Mouse (Mus musculus): ENCODE data around the gene Lipc. TPM values are rescaled to one million over a fixed set of nuclear protein-coding genes. Genes with fewer than 3 reads are reported as not detected.

Gene Lipc
- total and polyA plus RNA-seq, 3 experiments = 0.11 TPM; not detected in 2

DNA sequence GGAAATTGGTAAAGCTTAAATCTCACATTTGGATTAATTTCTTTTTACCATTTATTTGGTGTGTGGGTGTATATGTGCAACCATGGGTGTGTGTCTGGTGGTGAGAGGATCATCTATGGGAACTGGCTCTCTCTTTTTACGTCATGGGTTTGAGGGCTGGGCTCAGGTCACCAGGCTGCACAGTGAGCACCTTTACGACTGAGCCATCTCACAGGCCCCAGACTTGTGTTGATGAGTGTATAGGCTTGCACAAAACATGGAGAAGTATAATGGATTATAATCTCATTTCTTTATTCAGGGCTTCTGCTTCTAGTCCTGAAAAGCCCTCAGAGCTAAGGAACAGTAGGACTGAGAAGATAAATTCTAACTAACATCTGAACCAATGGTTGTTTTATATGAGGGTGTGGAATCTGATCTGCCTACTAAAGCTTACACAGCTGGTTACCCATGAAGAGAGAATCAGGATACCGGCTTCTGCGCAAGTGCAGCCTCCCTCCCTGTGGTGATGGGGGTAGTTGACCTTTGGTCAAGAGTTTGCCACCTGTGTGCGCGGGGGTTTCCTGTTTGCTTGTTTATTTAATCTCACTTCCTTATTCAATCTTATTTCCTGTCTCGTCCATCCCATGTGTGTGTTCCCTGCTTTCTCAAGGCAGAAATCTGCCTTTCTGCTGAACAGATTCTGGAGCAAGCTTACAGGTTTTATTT lies 122.1 kb downstream of the Lipc start:
- no peak for ATAC-seq (ENCODE audit: extremely low read depth, insufficient number of reproducible peaks, low FRiP score, poor library complexity, severe bottlenecking)
- no peak for DNase-seq (ENCODE audit: low spot score)
- no peaks in the 10 kb centered on the region for H3K9me3 ChIP-seq (replicated peaks)
- peaks cover 46% of the 10 kb centered on the region for H3K4me1 ChIP-seq (ENCODE audit: insufficient read depth, low read depth, low read length)
- no peaks in the 10 kb centered on the region for H3K27me3 ChIP-seq (ENCODE audit: insufficient read depth, low read length)
- no peak overlapping the region for H3K4me3 ChIP-seq (ENCODE audit: low read depth, low read length)
- TF ChIP-seq POLR2AphosphoS5 (IDR thresholded peaks at IDR 0.05; ENCODE audit: insufficient replicate concordance, low read depth, low read length) (no peak), GATA1 (IDR thresholded peaks at IDR 0.05; ENCODE audit: borderline replicate concordance, low read length) (no peak), TAL1 (conservative IDR thresholded peaks at IDR 0.05; ENCODE audit: low read depth, low read length) (no peak), GATA2 (IDR thresholded peaks at IDR 0.05; ENCODE audit: borderline replicate concordance, low read depth, low read length) (no peak), CTCF (IDR thresholded peaks at IDR 0.05; ENCODE audit: low read depth, low read length) (no peak)
- H3K36me3 ChIP-seq (replicated peaks) = no peaks in the 10 kb centered on the region

DNA sequence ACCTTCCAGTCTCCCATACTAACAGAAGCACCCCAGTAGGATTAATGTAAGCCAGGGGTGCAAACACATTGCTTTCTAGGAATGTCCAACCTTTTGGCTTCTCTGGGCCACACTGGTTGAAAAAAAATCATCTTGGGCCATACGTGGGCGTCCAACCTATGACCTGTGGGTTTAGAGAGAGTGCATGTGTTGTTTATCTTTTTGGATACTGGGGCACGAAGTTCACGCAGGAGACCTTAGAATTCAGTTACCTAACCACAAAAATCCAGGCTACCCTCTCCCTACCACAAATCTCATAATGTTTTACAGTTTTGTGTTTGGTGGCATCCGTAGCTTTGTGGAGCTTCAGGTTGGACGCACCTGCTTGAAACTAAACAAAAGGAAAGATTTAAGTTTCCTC lies 124.1 kb downstream of the Lipc start:
- H3K4me3 ChIP-seq (ENCODE audit: low read depth, low read length) = no peak overlapping the region
- no peak for TF ChIP-seq GATA2 (IDR thresholded peaks at IDR 0.05; ENCODE audit: borderline replicate concordance, low read depth, low read length)
- TF ChIP-seq GATA1 (IDR thresholded peaks at IDR 0.05; ENCODE audit: borderline replicate concordance, low read length) = no peak
- no peak for TF ChIP-seq TAL1 (conservative IDR thresholded peaks at IDR 0.05; ENCODE audit: low read depth, low read length)
- no peak for TF ChIP-seq POLR2AphosphoS5 (IDR thresholded peaks at IDR 0.05; ENCODE audit: insufficient replicate concordance, low read depth, low read length)
- TF ChIP-seq CTCF (IDR thresholded peaks at IDR 0.05; ENCODE audit: low read depth, low read length) = no peak
- ATAC-seq (ENCODE audit: extremely low read depth, insufficient number of reproducible peaks, low FRiP score, poor library complexity, severe bottlenecking) = no peak
- H3K4me1 ChIP-seq (ENCODE audit: insufficient read depth, low read depth, low read length) = peaks cover 26% of the 10 kb centered on the region; the same call in 1 of the 2 replicates
- no peaks in the 10 kb centered on the region for H3K9me3 ChIP-seq (replicated peaks)
- no peaks in the 10 kb centered on the region for H3K36me3 ChIP-seq (replicated peaks)
- DNase-seq (ENCODE audit: low spot score) = no peak
- H3K27me3 ChIP-seq (ENCODE audit: insufficient read depth, low read length) = no peaks in the 10 kb centered on the region

DNA sequence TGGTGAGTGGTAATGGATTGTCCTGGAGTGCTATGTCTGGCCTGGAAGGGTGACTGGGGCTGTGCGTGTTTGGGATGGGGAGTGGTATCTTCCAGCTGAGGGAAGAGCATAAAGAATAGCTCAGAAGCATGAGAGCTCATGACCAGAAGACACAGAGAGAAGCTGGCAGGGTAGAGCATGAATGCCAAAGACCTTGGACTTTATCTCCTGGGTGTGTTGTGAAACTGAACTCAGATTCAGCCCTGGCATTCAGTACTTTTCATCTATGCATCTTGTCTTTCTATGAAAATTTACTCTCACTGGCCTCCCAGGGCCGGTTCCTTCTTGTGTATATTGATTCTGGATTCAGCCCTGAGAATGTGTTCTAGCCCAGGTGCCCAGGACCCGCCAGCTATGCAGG lies 127.9 kb downstream of the Lipc start:
- Histone ChIP-seq H3K27me3 (ENCODE audit: insufficient read depth, low read length) (no peaks in the 10 kb centered on the region), H3K9me3 (replicated peaks) (no peaks in the 10 kb centered on the region), H3K4me3 (ENCODE audit: low read depth, low read length) (no peak overlapping the region), H3K36me3 (replicated peaks) (no peaks in the 10 kb centered on the region), H3K4me1 (ENCODE audit: insufficient read depth, low read depth, low read length) (peaks cover 13% of the 10 kb centered on the region; the same call in 1 of the 2 replicates)
- no peak for DNase-seq (ENCODE audit: low spot score)
- ATAC-seq (ENCODE audit: extremely low read depth, insufficient number of reproducible peaks, low FRiP score, poor library complexity, severe bottlenecking) = no peak
- no peak for TF ChIP-seq POLR2AphosphoS5 (IDR thresholded peaks at IDR 0.05; ENCODE audit: insufficient replicate concordance, low read depth, low read length)
- TF ChIP-seq CTCF (IDR thresholded peaks at IDR 0.05; ENCODE audit: low read depth, low read length) = no peak
- no peak for TF ChIP-seq GATA1 (IDR thresholded peaks at IDR 0.05; ENCODE audit: borderline replicate concordance, low read length)
- no peak for TF ChIP-seq GATA2 (IDR thresholded peaks at IDR 0.05; ENCODE audit: borderline replicate concordance, low read depth, low read length)
- no peak for TF ChIP-seq TAL1 (conservative IDR thresholded peaks at IDR 0.05; ENCODE audit: low read depth, low read length)

DNA sequence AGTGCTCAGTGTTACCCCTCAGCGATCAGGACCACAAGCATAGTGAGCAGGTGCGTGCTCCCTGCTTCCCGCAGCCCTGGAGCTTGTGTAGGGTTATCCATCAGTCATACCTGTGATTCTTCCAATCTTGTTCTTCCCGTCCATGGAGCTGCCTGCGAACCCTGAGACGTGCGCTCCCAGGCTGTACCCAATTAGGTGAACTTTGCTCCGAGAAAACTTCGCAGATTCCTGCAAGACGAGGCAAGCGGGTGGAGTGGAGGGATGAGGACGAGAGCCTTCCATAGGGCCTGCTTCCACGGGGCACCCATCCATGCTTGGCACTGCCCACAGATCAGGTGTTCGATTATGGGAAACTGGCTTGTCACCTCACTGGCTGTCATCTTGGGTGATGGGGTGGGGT lies 133.3 kb downstream of the Lipc start:
- Histone ChIP-seq H3K4me3 (ENCODE audit: low read depth, low read length) (no peak overlapping the region), H3K4me1 (ENCODE audit: insufficient read depth, low read depth, low read length) (peaks cover 24% of the 10 kb centered on the region), H3K27me3 (ENCODE audit: insufficient read depth, low read length) (no peaks in the 10 kb centered on the region), H3K36me3 (replicated peaks) (no peaks in the 10 kb centered on the region), H3K9me3 (replicated peaks) (no peaks in the 10 kb centered on the region)
- no peak for DNase-seq (ENCODE audit: low spot score)
- no peak for ATAC-seq (ENCODE audit: extremely low read depth, insufficient number of reproducible peaks, low FRiP score, poor library complexity, severe bottlenecking)
- no peak for TF ChIP-seq TAL1 (conservative IDR thresholded peaks at IDR 0.05; ENCODE audit: low read depth, low read length)
- TF ChIP-seq GATA2 (IDR thresholded peaks at IDR 0.05; ENCODE audit: borderline replicate concordance, low read depth, low read length) = no peak
- TF ChIP-seq GATA1 (IDR thresholded peaks at IDR 0.05; ENCODE audit: borderline replicate concordance, low read length) = no peak
- no peak for TF ChIP-seq POLR2AphosphoS5 (IDR thresholded peaks at IDR 0.05; ENCODE audit: insufficient replicate concordance, low read depth, low read length)
- TF ChIP-seq CTCF (IDR thresholded peaks at IDR 0.05; ENCODE audit: low read depth, low read length) = no peak

DNA sequence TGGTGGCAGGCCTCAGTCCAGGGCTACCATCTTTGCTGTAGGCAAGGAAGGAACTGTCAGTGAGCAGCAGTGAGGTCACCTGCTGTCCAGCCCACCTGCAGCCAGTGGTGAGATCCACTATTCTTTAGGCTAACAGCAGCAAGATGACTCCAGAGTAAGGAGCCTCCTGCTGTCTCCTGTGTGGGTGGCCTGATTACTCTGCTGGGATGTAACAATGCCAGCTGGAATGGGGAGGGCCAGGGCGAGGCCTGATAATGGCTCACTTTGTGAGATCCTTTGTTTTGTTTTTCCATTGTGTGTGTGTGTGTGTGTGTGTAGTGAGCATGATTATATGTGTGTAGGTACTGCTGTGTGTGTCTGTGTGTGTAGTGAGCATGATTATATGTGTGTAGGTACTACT lies 134.6 kb downstream of the Lipc start:
- Histone ChIP-seq H3K27me3 (ENCODE audit: insufficient read depth, low read length) (peaks cover 3% of the 10 kb centered on the region; the same call in 1 of the 2 replicates), H3K9me3 (replicated peaks) (no peaks in the 10 kb centered on the region), H3K4me3 (ENCODE audit: low read depth, low read length) (no peak overlapping the region), H3K36me3 (replicated peaks) (no peaks in the 10 kb centered on the region), H3K4me1 (ENCODE audit: insufficient read depth, low read depth, low read length) (peaks cover 24% of the 10 kb centered on the region)
- TF ChIP-seq GATA1 (IDR thresholded peaks at IDR 0.05; ENCODE audit: borderline replicate concordance, low read length) (no peak), TAL1 (conservative IDR thresholded peaks at IDR 0.05; ENCODE audit: low read depth, low read length) (no peak), POLR2AphosphoS5 (IDR thresholded peaks at IDR 0.05; ENCODE audit: insufficient replicate concordance, low read depth, low read length) (no peak), CTCF (IDR thresholded peaks at IDR 0.05; ENCODE audit: low read depth, low read length) (no peak), GATA2 (IDR thresholded peaks at IDR 0.05; ENCODE audit: borderline replicate concordance, low read depth, low read length) (no peak)
- ATAC-seq (ENCODE audit: extremely low read depth, insufficient number of reproducible peaks, low FRiP score, poor library complexity, severe bottlenecking) = no peak
- DNase-seq (ENCODE audit: low spot score) = no peak

DNA sequence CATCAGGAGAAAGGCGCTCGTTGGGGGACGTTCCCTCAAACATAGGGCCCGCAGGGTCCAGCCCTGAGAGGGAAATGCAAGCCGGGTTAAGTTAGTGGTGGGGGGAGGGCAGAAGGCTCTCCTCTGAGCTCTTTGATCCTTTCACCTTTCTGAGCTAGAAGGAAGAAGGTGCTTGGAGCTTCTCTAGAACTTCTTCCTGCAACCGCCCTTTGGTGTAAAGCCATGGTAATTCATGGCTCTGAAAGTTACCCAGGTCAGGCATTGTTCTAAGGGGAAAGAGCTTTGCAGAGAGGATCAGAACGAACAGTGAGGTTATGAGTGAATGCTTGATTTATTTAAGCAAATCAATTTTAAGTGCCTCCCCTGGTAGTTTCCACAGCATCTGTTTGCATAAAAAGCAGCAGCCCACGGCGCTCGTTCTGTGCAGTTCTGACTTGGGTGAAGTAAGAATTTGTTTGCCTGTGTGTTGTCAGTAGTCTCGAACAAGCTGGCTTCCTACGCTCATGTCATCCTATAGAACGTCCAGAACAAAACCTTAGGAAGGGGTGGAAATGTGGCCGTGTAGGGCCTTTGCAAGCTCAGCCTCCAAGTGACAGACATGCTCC lies 135.2 kb downstream of the Lipc start:
- H3K9me3 ChIP-seq (replicated peaks) = no peaks in the 10 kb centered on the region
- H3K36me3 ChIP-seq (replicated peaks) = no peaks in the 10 kb centered on the region
- no peak for DNase-seq (ENCODE audit: low spot score)
- no peak for TF ChIP-seq GATA1 (IDR thresholded peaks at IDR 0.05; ENCODE audit: borderline replicate concordance, low read length)
- no peak for TF ChIP-seq CTCF (IDR thresholded peaks at IDR 0.05; ENCODE audit: low read depth, low read length)
- no peak for TF ChIP-seq POLR2AphosphoS5 (IDR thresholded peaks at IDR 0.05; ENCODE audit: insufficient replicate concordance, low read depth, low read length)
- TF ChIP-seq GATA2 (IDR thresholded peaks at IDR 0.05; ENCODE audit: borderline replicate concordance, low read depth, low read length) = no peak
- no peak for TF ChIP-seq TAL1 (conservative IDR thresholded peaks at IDR 0.05; ENCODE audit: low read depth, low read length)
- H3K4me1 ChIP-seq (ENCODE audit: insufficient read depth, low read depth, low read length) = peaks cover 24% of the 10 kb centered on the region
- no peak for ATAC-seq (ENCODE audit: extremely low read depth, insufficient number of reproducible peaks, low FRiP score, poor library complexity, severe bottlenecking)
- H3K27me3 ChIP-seq (ENCODE audit: insufficient read depth, low read length) = peaks cover 4% of the 10 kb centered on the region; the same call in 1 of the 2 replicates
- no peak overlapping the region for H3K4me3 ChIP-seq (ENCODE audit: low read depth, low read length)
